Mouse (Mus musculus): ENCODE results near the gene Gpr4. TPM values are rescaled to one million over a fixed set of nuclear protein-coding genes. Genes with fewer than 3 reads are reported as not detected.

Gene Gpr4
- polyA plus RNA-seq, 1 experiment from 2014 or later = 4.0 TPM

- H3K4me2 ChIP-seq (replicated peaks; ENCODE audit: low read depth, low read length) = no peak overlapping the region
Measured at GRCm38 (mm10) chr7:19265928-19266822, 53.8 kb downstream of the Gpr4 start.

GRCm38 (mm10) chr7:19267051-19267450, 54.7 kb downstream of the Gpr4 start:
- no peak overlapping the region for H3K9ac ChIP-seq (replicated peaks; ENCODE audit: low read length)
- H3K9me3 ChIP-seq (ENCODE audit: low read length) = no peaks in the 10 kb centered on the region
- WGBS = 56% methylated on average over 10 of the region's 10 CpGs
- no peaks in the 10 kb centered on the region for H3K27me3 ChIP-seq (ENCODE audit: insufficient read depth, low read length)
- no peak for ATAC-seq (ENCODE audit: low FRiP score, low TSS enrichment)
- H3K36me3 ChIP-seq (ENCODE audit: insufficient read depth, low read length) = peaks cover 30% of the 10 kb centered on the region
- H3K4me1 ChIP-seq (ENCODE audit: insufficient read depth, low read length) = peaks cover 41% of the 10 kb centered on the region
- no peak overlapping the region for H3K4me2 ChIP-seq (replicated peaks; ENCODE audit: low read depth, low read length)
- no peak overlapping the region for H3K4me3 ChIP-seq (ENCODE audit: low read length)
- no peak overlapping the region for H3K27ac ChIP-seq (ENCODE audit: low read length)

More at GRCm38 (mm10) chr7:19265928-19266822, 53.8 kb downstream of the Gpr4 start:
- Histone ChIP-seq H3K4me3 (ENCODE audit: low read length) (no peak overlapping the region), H3K9ac (replicated peaks; ENCODE audit: low read length) (peak overlapping the region; percentile 35; the same call in 1 of the 2 replicates), H3K9me3 (ENCODE audit: low read length) (no peaks in the 10 kb centered on the region), H3K36me3 (ENCODE audit: insufficient read depth, low read length) (peaks cover 36% of the 10 kb centered on the region), H3K27me3 (ENCODE audit: insufficient read depth, low read length) (no peaks in the 10 kb centered on the region), H3K4me1 (ENCODE audit: insufficient read depth, low read length) (peaks cover 41% of the 10 kb centered on the region), H3K27ac (ENCODE audit: low read length) (no peak overlapping the region)
- no peak for ATAC-seq (ENCODE audit: low FRiP score, low TSS enrichment)
- WGBS = 70% methylated on average over 10 of the region's 10 CpGs

GRCm38 (mm10) chr7:19268993-19269681, 56.8 kb downstream of the Gpr4 start:
- Histone ChIP-seq H3K4me2 (replicated peaks; ENCODE audit: low read depth, low read length) (peak overlapping the region; percentile 98), H3K27ac (ENCODE audit: low read length) (peak overlapping the region; percentile 94), H3K27me3 (ENCODE audit: insufficient read depth, low read length) (no peaks in the 10 kb centered on the region), H3K36me3 (ENCODE audit: insufficient read depth, low read length) (peaks cover 15% of the 10 kb centered on the region), H3K9me3 (ENCODE audit: low read length) (no peaks in the 10 kb centered on the region), H3K9ac (replicated peaks; ENCODE audit: low read length) (peak overlapping the region; percentile 89), H3K4me1 (ENCODE audit: insufficient read depth, low read length) (peaks cover 43% of the 10 kb centered on the region), H3K4me3 (ENCODE audit: low read length) (peak overlapping the region; percentile 86)
- ATAC-seq (ENCODE audit: low FRiP score, low TSS enrichment) = no peak
- 16% methylated on average over 10 of the region's 10 CpGs for WGBS

- Histone ChIP-seq H3K4me1 (ENCODE audit: insufficient read depth, low read length) (peaks cover 43% of the 10 kb centered on the region), H3K4me3 (ENCODE audit: low read length) (peak overlapping the region; percentile 86), H3K27ac (ENCODE audit: low read length) (peak overlapping the region; percentile 94), H3K9ac (replicated peaks; ENCODE audit: low read length) (peak overlapping the region; percentile 89), H3K4me2 (replicated peaks; ENCODE audit: low read depth, low read length) (peak overlapping the region; percentile 98), H3K36me3 (ENCODE audit: insufficient read depth, low read length) (peaks cover 8% of the 10 kb centered on the region; the same call in 1 of the 2 replicates), H3K9me3 (ENCODE audit: low read length) (no peaks in the 10 kb centered on the region), H3K27me3 (ENCODE audit: insufficient read depth, low read length) (no peaks in the 10 kb centered on the region)
- ATAC-seq (ENCODE audit: low FRiP score, low TSS enrichment) = peak; percentile 82
- 0% methylated on average over 18 of the region's 19 CpGs for WGBS
Measured at GRCm38 (mm10) chr7:19269721-19270441, 57.5 kb downstream of the Gpr4 start.

- WGBS = 1% methylated on average over 16 of the region's 21 CpGs
- no peaks in the 10 kb centered on the region for H3K27me3 ChIP-seq (ENCODE audit: insufficient read depth, low read length)
- ATAC-seq (ENCODE audit: low FRiP score, low TSS enrichment) = no peak
- H3K4me1 ChIP-seq (ENCODE audit: insufficient read depth, low read length) = peaks cover 42% of the 10 kb centered on the region
- peak overlapping the region; percentile 86 for H3K4me3 ChIP-seq (ENCODE audit: low read length)
- H3K9ac ChIP-seq (replicated peaks; ENCODE audit: low read length) = peak overlapping the region; percentile 89
- H3K36me3 ChIP-seq (ENCODE audit: insufficient read depth, low read length) = 0 out of 2 replicates have a peak, but pooled peaks cover 6% of the 10 kb centered on the region
- H3K4me2 ChIP-seq (replicated peaks; ENCODE audit: low read depth, low read length) = peak overlapping the region; percentile 98
- H3K9me3 ChIP-seq (ENCODE audit: low read length) = no peaks in the 10 kb centered on the region
- H3K27ac ChIP-seq (ENCODE audit: low read length) = peak overlapping the region; percentile 94
Measured at GRCm38 (mm10) chr7:19270509-19271237, 58.3 kb downstream of the Gpr4 start.

- under 1% methylated on average over 60 of the region's 62 CpGs for WGBS
- peak within 1 kb of the TSS; percentile 86 for H3K4me3 ChIP-seq (ENCODE audit: low read length)
- peak within 1 kb of the TSS; percentile 98 for H3K4me2 ChIP-seq (replicated peaks; ENCODE audit: low read depth, low read length)
- peak within 1 kb of the TSS; percentile 94 for H3K27ac ChIP-seq (ENCODE audit: low read length)
- H3K4me1 ChIP-seq (ENCODE audit: insufficient read depth, low read length) = peaks cover 33% of the 10 kb centered on the region
- H3K36me3 ChIP-seq (ENCODE audit: insufficient read depth, low read length) = 0 out of 2 replicates have a peak, but pooled peaks cover 6% of the 10 kb centered on the region
- no peaks in the 10 kb centered on the region; the same call in 1 of the 2 replicates for H3K9me3 ChIP-seq (ENCODE audit: low read length)
- H3K27me3 ChIP-seq (ENCODE audit: insufficient read depth, low read length) = no peaks in the 10 kb centered on the region
- H3K9ac ChIP-seq (replicated peaks; ENCODE audit: low read length) = peak within 1 kb of the TSS; percentile 89
- ATAC-seq (ENCODE audit: low FRiP score, low TSS enrichment) = peak; percentile 75
Measured at GRCm38 (mm10) chr7:19271238-19272172, 59.2 kb downstream of the Gpr4 start, which contains the start of gene Vasp. Gene Vasp, minus strand, starts transcription at chr7:19271817.

- no peaks in the 10 kb centered on the region; the same call in 1 of the 2 replicates for H3K27me3 ChIP-seq (ENCODE audit: insufficient read depth, low read length)
Measured at GRCm38 (mm10) chr7:19272173-19272764, 59.9 kb downstream of the Gpr4 start.

More at GRCm38 (mm10) chr7:19272173-19272764, 59.9 kb downstream of the Gpr4 start:
- 2% methylated on average over 34 of the region's 36 CpGs for WGBS
- H3K4me2 ChIP-seq (replicated peaks; ENCODE audit: low read depth, low read length) = peak overlapping the region; percentile 98
- 0 out of 2 replicates have a peak, but pooled peaks cover 6% of the 10 kb centered on the region for H3K36me3 ChIP-seq (ENCODE audit: insufficient read depth, low read length)
- peaks cover 26% of the 10 kb centered on the region for H3K4me1 ChIP-seq (ENCODE audit: insufficient read depth, low read length)
- peak overlapping the region; percentile 89 for H3K9ac ChIP-seq (replicated peaks; ENCODE audit: low read length)
- no peaks in the 10 kb centered on the region; the same call in 1 of the 2 replicates for H3K9me3 ChIP-seq (ENCODE audit: low read length)
- peak; percentile 67 for ATAC-seq (ENCODE audit: low FRiP score, low TSS enrichment)
- peak overlapping the region; percentile 86 for H3K4me3 ChIP-seq (ENCODE audit: low read length)
- H3K27ac ChIP-seq (ENCODE audit: low read length) = peak overlapping the region; percentile 94
